Mouse (Mus musculus): ENCODE data around the gene Tcf7l2.

Tcf7l2 gene

DNA sequence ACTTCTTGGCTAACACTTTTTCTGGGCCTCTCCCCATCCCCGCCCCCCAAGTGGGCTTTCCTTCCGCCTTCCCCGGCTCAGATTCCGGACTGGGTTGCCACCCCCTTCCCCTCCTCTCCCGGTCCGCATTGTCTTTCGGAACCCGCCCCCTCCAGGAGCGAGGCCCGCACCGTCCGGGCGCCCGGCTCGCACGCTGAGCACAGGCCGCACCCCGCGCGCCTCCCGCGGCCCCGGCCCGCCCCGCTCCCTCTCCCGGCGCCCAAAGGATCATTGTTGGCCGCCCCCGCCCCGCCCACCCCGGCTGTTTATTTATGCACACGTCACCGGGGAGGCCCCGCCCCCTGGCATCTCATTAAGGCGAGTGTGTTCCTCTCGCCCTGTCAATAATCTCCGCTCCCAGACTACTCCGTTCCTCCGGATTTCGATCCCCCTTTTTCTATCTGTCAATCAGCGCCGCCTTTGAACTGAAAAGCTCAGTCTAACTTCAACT lies at the start of gene Tcf7l2:
Tcf7l2 (plus strand) TSS at position 382 of the 490 bp plus-strand sequence.
- peak; percentile 99 for DNase-seq (ENCODE audit: low read depth)

DNA sequence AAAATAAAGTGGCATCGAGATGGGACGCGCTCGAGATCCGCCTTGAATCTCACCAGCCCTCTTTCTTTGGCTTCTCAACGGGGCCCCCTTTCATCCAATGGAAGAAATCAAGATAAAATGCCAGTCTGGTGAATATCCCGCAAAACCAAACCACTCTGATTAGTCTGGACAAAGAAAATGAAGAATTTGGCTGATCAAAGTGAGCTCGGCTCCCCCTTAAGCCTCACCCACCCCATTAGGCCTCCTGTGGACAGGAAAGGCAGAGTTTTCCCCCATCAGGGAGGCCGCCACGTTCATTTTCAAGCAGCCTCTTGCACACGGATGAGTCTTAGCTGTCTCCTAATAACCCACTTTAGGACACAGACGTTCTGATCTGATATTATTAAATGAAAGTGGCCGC lies 47.0 kb upstream of the Tcf7l2 start:
- no peak for DNase-seq (ENCODE audit: low read depth)

DNA sequence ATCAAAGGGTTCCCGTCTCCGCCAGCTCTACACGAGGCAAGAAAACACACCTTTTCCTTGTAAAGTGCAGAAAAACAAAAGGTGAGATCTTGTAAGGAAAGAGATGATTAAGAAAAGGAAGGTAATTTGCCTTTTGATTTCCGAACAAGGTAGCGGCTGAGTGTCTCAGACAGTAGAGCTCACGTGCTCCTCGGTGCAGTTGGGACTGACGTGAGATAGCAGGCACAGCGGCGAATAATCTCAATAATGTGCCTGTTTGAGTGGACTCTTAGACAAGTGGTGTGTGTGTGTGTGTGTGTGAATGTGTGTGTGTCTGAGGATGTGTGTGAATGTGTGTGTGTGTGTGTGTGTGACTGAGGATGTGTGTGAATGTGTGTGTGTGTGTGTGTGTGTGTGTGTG lies 46.2 kb upstream of the Tcf7l2 start:
- DNase-seq (ENCODE audit: low read depth): no peak

DNA sequence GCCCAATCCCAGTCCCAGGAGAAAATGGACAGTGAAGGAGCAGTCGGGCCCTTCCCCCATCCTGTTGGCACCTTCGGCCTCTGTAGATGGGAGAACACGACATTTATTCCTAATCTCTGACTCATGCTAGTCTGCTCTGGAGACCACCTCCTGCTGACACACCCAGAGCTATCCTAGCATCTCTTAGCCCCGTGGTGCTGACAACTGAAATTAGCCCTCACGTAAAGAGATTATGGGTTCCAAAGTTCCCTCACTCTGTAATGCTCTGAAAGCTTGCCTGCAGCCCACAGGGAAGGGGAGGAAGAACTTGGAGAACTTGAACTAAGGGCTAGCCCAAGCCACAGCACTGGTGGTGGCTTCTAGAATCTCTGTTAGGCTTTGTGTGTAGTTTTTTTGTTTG lies 42.7 kb upstream of the Tcf7l2 start:
- DNase-seq (ENCODE audit: low read depth): no peak

DNA sequence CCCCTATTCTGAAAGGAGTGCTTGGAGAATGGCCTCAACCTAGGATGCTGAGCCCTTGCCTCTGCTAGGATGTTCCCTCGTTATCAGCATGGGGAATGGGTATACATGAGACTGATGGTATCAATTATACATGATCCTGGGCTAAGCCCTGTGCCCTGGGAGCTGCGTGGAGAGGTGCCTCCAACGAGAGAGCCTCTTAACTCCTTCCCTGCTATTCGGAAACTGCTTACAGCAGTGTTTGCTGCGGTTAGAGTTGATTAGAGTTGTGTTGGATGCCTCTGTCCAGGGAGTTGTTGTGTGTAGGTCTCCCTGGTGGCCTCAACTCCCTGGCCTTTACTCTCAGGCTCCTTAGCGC lies 41.4 kb upstream of the Tcf7l2 start:
- no peak for DNase-seq (ENCODE audit: low read depth)

DNA sequence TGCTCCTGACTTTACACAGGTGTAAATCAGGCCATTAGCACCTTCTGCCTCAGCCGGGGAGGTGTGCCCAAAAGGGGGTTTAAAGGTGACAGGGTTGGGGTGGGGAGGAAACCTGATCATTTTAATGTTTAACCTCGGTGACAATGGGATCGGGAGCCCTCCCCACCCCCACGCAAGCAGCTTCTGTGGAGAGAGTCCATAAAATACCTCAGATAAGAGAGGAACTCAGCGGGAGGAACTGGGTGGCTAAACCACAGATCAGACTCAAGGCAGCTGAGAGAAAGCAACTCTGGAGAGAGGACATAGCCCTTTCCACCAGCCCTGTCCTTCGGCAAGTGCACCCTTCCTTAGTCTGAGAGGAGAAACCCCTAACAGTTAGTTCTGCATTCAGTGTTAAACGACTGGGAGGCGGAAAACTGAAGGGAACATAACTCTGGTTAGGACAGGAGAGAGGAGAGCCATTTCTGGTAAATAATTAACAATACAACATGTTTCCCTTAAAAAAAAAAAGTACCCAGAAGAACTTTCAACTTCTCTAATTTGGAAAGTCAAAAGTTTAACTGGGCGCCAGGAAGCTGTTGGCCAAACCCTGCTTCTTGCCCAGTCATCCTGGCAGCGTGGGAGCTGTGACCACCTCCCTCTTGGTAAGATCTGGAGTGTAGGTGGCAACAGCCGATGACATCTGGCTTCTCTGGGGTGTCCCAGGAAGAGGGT lies 40.9 kb upstream of the Tcf7l2 start:
- no peak for DNase-seq (ENCODE audit: low read depth)

DNA sequence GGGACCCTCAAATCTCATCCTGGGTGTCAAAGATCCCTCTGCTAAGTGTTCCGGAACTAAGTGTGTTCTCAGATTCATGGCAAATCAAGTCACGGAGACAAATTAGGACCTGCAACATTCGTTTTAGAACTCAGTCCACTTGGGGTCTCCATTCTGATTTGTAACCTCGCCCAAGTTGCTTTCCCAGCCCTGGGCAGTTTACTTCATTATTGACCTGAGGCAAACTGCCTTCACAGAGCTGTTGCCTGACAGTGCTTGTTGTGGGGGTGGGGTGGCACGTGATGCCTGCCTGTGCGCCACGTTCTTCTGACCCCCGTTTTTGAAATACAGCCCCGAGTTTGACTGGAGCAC lies 40.4 kb upstream of the Tcf7l2 start:
- DNase-seq (ENCODE audit: low read depth): no peak

DNA sequence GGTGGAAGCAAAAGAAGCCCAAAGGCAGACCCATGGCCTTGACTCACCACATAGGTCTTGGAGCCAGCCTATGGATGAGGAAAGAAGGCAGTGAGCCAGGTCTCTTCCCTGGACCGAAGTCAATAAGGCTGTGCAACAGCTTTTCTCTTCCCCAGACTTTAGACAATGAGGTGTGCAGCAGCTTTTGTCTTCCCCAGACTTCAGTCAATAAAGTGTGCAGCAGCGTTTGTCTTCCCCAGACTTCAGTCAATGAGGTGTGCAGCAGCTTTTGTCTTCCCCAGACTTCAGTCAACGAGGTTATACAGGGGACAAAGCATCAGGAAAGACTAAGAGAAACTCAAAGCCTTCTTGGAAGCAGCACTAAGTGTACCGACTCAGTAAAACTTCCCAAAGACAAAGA lies 39.5 kb upstream of the Tcf7l2 start:
- DNase-seq (ENCODE audit: low read depth): no peak

DNA sequence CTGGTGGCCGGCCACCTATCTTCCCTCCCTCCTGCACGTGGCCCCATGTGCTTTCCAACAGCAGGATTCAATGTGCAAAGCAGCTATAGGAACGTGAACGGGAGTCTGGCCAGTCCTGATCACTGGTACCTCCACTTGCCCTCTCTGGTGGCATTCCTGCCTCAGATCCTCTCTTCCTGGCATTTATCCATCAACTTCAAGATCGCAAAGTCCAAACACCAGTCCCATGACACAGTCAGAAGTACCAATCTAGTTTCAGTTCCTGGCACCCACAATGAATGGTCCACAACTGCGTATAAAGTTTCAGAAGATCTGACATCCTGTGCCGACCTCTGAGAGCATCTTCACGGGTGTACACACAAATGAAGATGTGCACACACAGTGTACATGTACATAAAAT lies 38.9 kb upstream of the Tcf7l2 start:
- no peak for DNase-seq (ENCODE audit: low read depth)

DNA sequence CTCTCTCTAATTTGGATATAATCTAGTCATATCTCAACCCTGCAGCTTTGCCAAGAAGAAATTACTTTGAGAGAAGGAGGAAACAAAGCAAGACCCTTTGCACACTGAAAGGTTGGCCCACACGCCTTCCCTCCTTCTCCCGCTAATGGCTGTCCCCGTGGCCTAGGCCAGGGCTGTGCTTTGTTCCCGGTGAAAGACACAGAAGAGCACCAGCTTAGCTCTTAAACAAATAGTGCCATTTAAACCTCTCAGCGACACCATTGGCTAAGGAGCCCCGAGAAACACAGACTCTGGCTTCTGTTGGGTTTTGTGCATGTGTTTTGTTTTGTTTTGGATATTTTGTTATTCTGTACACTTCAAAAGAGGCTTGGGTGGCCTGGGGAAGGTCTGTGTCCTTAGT lies 37.5 kb upstream of the Tcf7l2 start:
- DNase-seq (ENCODE audit: low read depth): no peak

DNA sequence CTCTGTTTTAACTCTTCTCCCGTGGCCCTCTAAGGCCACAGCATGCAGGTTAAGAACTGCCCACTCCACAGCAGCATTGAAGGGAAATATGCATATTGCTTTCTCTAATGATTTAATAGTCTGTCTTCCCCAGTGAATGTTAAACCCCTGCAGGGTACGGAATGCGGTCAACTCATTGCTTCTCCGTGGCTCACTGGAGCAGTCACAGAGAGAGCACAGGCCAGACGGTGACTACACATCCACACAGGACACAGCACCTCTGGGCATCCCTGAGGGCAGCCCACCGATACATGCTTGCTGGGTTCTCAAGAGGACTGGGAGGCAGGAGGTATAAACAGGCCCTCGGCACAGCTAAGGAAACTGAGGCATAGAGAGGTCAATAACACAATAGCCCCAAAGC lies 35.3 kb upstream of the Tcf7l2 start:
- DNase-seq (ENCODE audit: low read depth): no peak

DNA sequence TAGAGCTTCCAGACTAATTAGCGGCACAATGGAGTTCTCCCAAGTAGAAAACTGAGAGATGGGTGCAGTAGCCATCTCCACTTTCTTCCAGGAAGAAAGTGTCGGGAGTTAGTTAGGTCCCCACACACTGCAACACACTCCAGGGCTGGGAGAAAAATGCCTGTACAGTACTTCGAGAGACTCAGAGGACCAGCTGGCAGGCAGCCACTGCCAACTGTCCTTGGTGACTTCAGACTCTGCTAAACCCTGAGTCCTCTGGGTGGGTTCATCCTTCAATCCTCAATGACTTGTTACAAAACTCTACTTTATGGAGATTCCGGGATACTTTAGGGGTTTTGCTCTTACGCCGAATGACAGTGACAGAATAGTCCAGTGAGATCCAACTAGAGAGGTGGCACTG lies 34.8 kb upstream of the Tcf7l2 start:
- no peak for DNase-seq (ENCODE audit: low read depth)

DNA sequence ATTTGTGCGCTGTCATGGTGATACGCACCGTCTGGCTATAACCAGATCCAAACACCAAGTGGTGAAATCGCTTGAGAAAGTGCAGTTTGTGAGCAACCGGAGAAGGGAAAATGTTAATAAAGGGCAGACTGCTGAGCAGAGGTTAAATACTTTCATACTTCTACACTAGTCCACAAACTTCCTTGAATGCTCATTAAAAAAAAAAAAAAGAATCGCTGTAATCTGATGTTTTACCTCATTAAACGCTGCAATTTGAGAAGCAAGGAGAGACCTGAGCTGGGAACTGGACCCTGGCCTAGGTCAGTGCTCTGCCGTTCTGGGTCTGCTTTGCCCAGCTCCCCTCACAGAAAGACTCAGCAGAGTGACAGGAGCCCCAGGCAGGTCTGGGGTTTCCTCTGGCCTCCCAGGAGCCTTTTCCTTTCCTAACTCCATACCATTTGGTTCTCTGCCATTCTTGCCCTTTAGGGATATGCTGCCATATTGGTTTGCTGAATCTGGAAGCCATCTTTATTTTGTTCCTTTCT lies 33.5 kb upstream of the Tcf7l2 start:
- no peak for DNase-seq (ENCODE audit: low read depth)

DNA sequence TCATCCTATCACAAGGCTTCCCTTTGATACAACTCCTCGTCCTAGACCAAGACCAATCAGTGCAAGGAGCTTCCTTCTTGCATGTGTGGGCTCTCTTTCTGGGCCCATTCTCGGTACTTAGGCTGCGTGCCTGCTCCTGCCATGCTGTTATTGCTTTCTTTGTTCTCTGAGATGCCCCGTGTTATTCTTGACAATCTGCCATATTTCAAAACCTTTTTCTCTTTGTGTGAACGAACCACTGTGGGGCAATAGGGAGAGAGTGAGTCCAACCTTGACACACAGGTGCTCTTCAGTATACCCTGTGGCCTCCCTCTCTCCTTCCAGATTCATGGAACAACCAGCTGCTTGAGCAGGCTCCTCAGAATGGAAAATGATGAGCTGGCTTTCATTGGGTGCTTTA lies 30.8 kb upstream of the Tcf7l2 start:
- DNase-seq (ENCODE audit: low read depth): no peak

DNA sequence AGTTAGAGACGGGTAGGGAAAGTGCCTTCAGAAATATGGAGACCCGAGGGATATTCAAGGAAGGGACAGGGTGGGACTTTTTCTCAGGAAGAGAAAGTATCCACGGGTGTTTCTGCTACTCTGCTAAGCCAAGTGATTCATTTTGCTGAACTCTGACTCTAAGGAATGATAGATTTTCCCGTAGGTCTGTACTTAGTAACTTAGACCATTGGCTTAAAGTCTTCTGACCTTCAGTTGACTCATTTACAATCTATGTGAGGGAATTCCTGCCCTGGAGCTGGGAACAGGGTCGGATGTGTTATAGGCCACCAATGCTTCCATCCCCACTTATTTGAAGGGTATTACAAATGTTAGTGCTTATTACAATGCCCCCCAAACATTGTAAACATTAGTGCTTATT lies 29.9 kb upstream of the Tcf7l2 start:
- DNase-seq (ENCODE audit: low read depth): peak; percentile 51

DNA sequence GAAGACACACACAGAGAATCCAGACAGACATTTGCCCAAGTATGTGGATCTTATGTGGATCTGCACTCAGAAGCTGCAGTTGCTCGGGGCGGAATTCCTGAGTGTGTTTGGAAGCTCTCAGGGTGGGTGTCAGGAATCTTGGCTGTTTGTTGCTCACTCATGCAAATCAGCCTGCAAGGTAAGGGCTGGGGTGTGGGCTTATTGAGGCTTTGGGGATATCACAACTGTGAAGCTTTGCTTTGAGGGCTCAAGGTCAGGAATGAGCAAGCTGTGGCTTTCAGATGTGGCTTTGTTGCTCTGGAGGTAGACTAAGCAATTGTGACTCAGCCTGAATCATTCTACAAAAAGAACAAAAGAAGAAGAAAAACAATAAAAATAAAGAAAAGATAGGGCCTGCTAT lies 28.9 kb upstream of the Tcf7l2 start:
- peak; percentile 16 for DNase-seq (ENCODE audit: low read depth)

DNA sequence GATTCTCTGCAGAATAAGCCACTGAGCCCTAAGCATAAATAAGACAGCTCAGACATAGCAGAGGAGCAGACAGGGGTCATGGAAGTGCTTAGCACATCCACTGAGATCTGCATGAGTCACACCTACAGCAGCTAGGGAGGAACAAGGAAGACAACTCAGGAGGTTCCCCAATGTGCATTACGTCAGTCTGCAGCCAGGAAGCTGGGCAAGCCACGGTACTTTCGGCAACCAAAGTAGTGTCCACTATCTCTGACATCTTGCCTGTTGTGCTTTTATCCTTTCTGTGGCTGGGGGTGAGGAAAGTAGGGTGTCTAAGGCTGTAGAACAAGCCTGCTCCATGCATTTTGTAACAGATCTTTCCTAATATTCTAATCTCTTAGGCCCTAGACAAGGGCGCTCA lies 27.6 kb upstream of the Tcf7l2 start:
- DNase-seq (ENCODE audit: low read depth): peak; percentile 72

DNA sequence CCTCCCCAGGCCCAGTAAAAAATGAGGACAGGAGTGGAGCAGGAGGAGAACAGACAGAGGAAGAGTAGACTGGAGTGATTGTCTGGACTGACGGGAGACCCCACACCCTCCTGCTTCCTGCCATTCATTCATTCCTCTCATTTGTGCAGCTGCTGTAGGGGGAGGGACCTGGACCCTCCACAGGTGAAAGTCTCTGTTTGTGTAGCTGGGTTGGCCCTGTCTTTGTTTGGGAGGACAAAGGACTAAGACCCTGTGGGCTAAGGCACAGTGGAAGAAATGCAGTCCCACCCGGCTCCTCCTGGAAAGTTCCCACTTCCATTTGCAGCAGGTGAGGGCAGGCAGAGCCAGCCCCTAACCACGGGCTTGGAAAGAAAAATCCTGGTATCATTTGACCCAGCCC lies 27.0 kb upstream of the Tcf7l2 start:
- no peak for DNase-seq (ENCODE audit: low read depth)

DNA sequence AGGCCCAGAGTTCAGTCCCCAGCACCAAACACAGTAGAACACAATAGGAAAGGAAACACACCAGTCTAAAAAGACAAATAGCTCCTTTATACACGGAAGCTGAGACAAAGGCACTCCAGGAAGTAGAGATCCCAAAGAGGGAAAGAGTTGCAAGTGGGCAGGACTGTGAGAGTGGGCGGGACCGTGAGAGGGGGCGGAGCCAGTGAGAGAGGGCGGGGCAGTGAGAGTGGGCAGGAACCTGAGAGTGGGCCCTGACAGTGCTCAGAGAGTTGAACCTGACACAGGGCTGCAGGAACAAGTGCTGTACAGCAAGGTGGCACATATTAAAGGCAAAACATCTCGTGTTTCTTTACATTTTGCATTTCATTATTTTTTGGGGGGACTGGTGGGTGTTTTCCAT lies 22.5 kb upstream of the Tcf7l2 start:
- DNase-seq (ENCODE audit: low read depth): no peak

DNA sequence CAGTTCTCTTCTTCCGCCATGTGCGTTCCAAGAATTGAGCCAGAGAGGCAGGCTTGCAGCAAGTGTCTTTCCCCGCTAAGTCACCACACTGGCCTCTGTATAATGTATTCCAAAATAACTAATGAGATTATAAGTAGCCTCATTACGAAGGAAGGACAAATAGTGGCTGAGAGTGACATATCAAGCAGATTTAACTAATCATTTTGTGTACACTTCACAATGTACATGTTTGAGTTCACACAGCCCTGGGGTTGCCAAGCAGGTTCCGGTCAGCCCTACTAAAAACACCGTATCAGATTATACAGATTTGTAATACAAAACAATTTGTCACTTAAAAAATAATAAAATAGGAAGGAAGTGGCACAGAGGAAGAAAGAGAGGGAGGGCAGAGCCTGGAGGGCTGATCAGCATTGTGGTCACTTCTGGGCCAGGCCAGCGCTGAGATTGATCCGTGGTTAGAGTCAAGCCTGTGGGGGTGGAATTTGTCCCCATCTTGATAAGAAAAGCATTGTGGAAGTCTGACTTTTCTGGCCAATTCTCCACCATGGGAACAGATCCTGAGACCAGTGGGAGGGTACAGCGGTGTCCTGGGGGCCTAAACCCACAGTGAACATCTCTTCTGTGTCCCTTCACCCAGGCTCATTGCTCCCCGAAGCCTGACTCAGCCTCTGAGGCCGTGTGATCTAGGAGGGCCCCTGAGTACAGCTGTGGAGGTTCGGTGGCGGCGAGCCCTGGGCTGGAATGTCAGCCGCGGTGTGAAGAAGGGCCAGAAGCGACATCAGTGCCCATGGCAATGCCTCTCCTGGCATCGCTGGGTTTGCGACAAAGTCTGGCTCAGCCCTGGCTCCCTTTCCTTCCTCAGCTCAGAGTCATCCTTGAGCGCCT lies 21.9 kb upstream of the Tcf7l2 start:
- no peak for DNase-seq (ENCODE audit: low read depth)

DNA sequence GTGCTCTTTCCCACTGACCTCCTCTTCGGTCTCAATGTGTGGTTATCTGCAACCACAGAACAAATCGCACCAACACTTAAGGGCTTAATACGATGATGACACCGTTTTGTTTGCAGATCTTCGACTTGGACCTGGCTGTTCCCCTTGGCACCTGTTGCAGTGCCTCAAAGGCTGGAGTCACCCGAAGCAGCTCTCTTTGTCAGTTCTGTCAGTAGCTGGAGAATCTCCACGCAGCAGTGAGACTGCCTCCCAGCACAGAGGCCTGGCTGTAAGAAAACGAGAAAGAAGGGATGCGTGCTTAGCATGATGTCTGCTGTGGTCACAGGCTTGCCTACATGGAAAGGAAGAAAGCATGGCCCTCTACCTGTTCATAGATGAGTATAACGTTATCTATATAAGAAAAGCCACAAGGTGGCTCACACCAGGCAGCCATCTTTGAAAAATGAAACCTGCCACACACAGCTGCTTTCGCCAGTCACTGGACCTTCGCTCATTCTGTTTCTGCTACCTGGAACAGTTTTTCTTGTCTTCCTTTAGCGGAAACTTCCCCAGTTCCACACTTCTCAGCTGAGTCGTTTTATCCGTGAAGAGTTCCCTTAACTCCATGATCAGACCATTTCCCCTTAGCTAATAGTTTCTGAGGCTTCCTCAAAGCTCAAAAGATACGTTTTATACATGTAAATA lies 21.1 kb upstream of the Tcf7l2 start:
- no peak for DNase-seq (ENCODE audit: low read depth)

DNA sequence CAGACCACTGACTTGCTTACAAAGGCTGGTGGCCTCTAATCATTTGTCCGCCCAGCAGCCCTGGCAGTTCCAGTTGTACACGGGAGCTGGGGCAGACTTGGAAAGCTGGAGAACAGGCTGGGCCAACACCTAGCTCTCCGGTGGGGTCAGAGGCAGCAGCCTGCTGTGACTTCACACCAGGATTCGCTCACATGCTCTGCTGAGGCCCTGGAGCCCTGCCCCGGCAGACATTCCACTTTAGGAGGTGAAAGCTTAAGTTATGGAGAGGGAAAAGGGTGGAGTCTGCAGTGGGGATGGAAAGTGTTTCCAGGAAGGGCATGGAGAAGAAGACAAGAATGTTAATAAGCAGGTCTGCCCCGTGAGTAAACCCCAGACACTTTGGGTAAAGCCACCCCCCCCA lies 19.2 kb upstream of the Tcf7l2 start:
- peak; percentile 41 for DNase-seq (ENCODE audit: low read depth)

DNA sequence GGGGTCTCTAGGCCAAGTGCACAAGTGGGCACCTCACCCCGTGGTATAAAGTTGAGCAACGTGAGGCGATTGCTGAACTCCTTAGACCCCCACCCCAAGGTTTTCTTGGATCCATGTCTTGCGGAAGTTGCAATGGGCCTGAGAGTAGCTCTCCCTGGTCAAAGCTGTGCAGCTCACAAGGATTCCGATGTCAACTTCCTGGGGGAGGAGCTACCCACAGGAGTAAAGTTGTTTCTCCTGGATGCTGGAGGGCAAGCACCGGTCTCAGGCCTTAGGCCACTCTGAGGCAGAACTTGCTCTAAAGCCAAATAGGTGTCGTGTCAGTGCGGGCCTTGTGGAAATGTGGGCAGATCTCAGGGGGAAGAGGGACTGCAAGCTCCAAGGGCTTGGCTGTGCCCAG lies 12.2 kb upstream of the Tcf7l2 start:
- DNase-seq (ENCODE audit: low read depth): no peak

Measured in NIH3T3 (cell line).